Mouse (Mus musculus) limb, embryonic 13.5 days (tissue): ENCODE results near the gene Rbsn. TPM values are rescaled to one million over a fixed set of nuclear protein-coding genes. Genes with fewer than 3 reads are reported as not detected.
A peak's percentile ranks its signal among the peaks of the same experiment; 100 is the strongest.

Experiments
- ATAC-seq: fragments of 200-750 bp; cut with Nextera tagmentation; 2 replicates; pipeline ENCODE4 v1.8.0; 2017; ENCODE audit warnings: low read depth, moderate number of reproducible peaks, moderate TSS enrichment; ENCODE audit not compliant: low FRiP score
- H3K27ac ChIP-seq: fragments of 300-500 bp; sonication (generic); 2 replicates; pipeline ENCODE4 v1.5.1; 2015; ENCODE audit warnings: inconsistent platforms, mild to moderate bottlenecking, moderate library complexity
- H3K27me3 ChIP-seq: fragments of 300-500 bp; sonication (generic); 2 replicates; pipeline ENCODE4 v1.6.1; 2015; ENCODE audit warnings: mild to moderate bottlenecking, inconsistent platforms
- H3K36me3 ChIP-seq: fragments of 300-500 bp; sonication (generic); 2 replicates; pipeline ENCODE4 v1.6.1; 2015; ENCODE audit warnings: inconsistent platforms, mild to moderate bottlenecking, moderate library complexity
- H3K4me1 ChIP-seq: fragments of 300-500 bp; sonication (generic); 2 replicates; pipeline ENCODE4 v1.6.1; 2015; ENCODE audit warnings: inconsistent platforms
- H3K4me2 ChIP-seq: fragments of 300-500 bp; sonication (generic); replicated peaks from 2 replicates; pipeline ENCODE4 v1.6.1; 2015; ENCODE audit warnings: inconsistent platforms, mild to moderate bottlenecking, moderate library complexity
- H3K4me3 ChIP-seq: fragments of 300-500 bp; sonication (generic); 2 replicates; pipeline ENCODE4 v1.5.1; 2015; ENCODE audit warnings: moderate library complexity, mild to moderate bottlenecking, inconsistent platforms
- H3K9ac ChIP-seq: fragments of 300-500 bp; sonication (generic); 2 replicates; pipeline ENCODE4 v1.6.1; 2015; ENCODE audit warnings: mild to moderate bottlenecking, inconsistent platforms
- H3K9me3 ChIP-seq: fragments of 300-500 bp; sonication (generic); 2 replicates; pipeline ENCODE4 v1.6.1; 2016; ENCODE audit warnings: inconsistent platforms
- WGBS: fragments of 180-500 bp; shearing (Covaris S2); methylation state at CpG from one replicate; pipeline ENCODE4 v1.1.7; 2015; 5-methylcytosine and 5-hydroxymethylcytosine counted together
- polyA plus RNA-seq: library from polyadenylated mRNA; unstranded; fragments of >200 nt; fragmentation: Nextera tagmentation; extraction: Ambion mirVana; gene quantifications from 2 replicates; pipeline ENCODE4 v1.2.1, GENCODE M21; 2015

Rbsn gene
- polyA plus RNA-seq, result 30.3 and 32.9 TPM in 2 replicates

- Histone ChIP-seq H3K4me2 (peak within 1 kb of the TSS; percentile 98), H3K9ac (peak within 1 kb of the TSS; percentile 95), H3K27me3 (no peaks in the 10 kb centered on the region), H3K4me1 (peaks cover 11% of the 10 kb centered on the region), H3K9me3 (no peaks in the 10 kb centered on the region), H3K27ac (peak within 1 kb of the TSS; percentile 65; the same call in 1 of the 2 replicates), H3K4me3 (peak within 1 kb of the TSS; percentile 98), H3K36me3 (peaks cover 15% of the 10 kb centered on the region)
- peak; percentile 96 for ATAC-seq
- 11% methylated on average over 35 of the region's 35 CpGs for WGBS
Observed at GRCm38 (mm10) chr6:92214773-92215449, at the start of gene Rbsn. Gene Rbsn, minus strand, starts transcription at chr6:92214925.

DNA sequence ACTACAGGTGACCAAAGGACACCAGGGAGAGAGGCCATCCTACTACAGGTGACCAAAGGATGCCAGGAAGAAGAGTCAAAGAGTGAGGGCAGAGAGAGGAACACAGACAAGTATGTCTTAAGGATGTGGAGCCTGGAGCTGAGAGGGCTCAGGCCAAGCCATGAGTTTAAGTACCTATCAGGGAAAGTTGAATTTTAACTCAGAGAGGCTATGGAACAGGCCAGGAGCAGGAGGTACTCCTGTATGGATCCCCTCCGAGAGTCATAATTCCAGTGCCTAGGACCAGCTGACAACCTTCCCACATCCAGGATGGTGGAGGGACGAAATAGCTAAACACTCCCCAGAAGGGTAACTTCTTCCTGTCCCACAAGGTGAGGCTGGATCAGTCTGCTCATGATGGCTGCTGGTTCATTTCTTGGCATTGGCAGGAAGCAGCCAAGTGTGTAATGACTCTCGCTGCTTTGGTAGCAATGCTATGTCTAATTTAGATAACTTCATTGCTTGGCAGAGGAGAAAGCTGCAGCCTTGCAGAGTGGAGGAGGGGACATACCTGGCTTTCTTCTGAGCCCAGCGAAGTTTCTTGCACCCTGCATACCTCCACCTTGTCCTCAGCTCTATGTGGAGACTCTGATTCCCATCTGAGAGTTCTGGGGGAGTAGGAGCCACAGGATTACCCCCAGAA, 46.6 kb upstream of the Rbsn start:
- 69% methylated on average over 4 of the region's 4 CpGs for WGBS

DNA sequence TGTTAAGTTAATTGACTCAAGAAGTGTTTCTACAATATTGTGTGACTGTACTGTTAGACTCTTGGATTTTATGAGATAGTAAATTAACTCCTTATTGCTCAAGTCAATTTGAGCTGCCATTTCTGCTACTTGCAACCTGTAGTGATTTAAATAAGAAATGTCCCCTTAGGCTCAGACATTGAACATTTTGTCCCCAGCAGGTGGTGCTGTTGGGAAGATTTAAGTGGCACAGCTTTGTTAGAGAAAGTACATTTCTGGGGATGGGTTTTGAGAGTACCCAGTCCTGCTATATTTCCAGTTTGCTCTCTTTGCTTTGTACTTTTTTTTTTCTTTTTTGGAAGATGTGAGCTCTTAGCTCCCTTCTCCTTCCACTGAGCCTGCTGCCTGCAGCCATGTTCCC, 40.6 kb upstream of the Rbsn start:
- no peaks in the 10 kb centered on the region for H3K36me3 ChIP-seq
- no peak overlapping the region for H3K9ac ChIP-seq
- no peak overlapping the region for H3K4me3 ChIP-seq
- H3K27ac ChIP-seq, result no peak overlapping the region
- no peaks in the 10 kb centered on the region for H3K27me3 ChIP-seq
- ATAC-seq, result no peak
- H3K4me2 ChIP-seq, result no peak overlapping the region
- no peaks in the 10 kb centered on the region for H3K4me1 ChIP-seq
- H3K9me3 ChIP-seq, result peaks cover 6% of the 10 kb centered on the region; the same call in 1 of the 2 replicates

More for the DNA sequence above, 46.6 kb upstream of the Rbsn start:
- Histone ChIP-seq H3K27ac (no peak overlapping the region), H3K4me2 (no peak overlapping the region), H3K4me3 (no peak overlapping the region), H3K4me1 (no peaks in the 10 kb centered on the region), H3K36me3 (no peaks in the 10 kb centered on the region), H3K9me3 (no peaks in the 10 kb centered on the region), H3K9ac (no peak overlapping the region), H3K27me3 (no peaks in the 10 kb centered on the region)
- ATAC-seq, result no peak

DNA sequence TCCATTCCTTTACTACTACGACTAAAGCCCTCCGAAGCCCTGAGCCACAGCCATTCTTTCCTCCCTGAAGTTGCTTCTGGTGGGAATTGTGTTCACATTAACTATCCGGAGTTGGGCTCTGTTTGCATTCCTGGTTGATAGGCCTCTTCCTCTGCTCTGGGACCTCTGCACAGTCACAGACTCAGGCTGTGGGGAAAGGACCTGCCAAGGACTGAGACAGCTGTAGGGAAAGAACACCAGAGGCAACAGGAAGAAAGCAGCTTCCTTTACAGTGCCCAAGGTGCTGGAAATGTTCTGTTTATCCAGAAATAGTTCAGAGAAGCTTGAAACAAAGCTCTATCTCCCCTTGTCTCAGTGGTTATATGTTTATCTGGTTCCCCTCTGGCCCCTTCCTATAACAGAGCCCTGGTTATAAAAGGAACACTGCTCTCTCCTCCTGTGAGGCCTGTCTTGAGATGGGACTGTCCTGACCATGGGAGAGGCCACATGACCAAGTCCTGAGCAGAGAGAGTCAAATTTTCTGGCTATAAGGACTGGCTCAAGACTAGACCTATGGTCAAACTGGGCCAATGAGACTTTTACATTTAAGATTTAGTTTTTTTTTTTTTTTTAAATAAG, 38.6 kb upstream of the Rbsn start:
- Histone ChIP-seq H3K4me3 (no peak overlapping the region), H3K4me1 (no peaks in the 10 kb centered on the region), H3K4me2 (no peak overlapping the region), H3K9me3 (peaks cover 6% of the 10 kb centered on the region; the same call in 1 of the 2 replicates), H3K36me3 (no peaks in the 10 kb centered on the region), H3K9ac (no peak overlapping the region), H3K27ac (no peak overlapping the region), H3K27me3 (no peaks in the 10 kb centered on the region)
- ATAC-seq, result no peak
- WGBS, result 59% methylated on average over 3 of the region's 3 CpGs

DNA sequence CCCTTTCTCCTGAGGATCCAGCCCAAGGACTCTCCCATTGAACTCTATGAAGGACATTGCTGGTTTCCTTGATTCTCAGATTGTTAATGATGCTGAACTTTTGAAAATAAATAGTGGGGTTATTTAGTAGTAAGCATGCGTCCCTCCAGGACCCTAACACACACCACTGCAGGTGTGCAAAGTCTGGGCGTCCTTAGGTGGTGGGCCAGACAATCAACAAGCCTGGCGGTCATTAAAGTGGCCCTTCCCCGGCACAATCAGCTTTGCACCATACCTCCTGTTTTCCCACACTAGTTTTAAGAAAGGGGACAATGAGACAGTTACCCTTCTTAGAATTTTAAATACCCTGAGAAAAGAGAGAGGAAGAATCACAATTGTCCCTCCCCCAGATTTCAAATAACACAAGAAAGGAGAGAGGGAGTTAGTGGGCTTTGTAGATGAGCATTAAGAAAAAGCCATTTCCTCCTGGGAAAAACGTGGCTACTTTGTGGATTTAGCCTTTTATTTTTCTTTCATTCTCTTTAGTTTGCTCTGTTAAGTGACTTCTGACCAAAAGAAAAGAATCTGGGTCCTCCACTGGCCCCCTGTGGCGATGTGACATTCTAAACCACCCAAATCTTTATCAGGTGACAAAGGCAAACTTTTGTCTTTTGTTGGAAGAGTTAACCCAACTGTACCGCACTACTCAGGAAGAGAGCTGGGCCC, 32.6 kb upstream of the Rbsn start:
- Histone ChIP-seq H3K27me3 (peaks cover 51% of the 10 kb centered on the region), H3K27ac (no peak overlapping the region), H3K4me2 (no peak overlapping the region), H3K9me3 (no peaks in the 10 kb centered on the region), H3K4me3 (no peak overlapping the region), H3K4me1 (peaks cover 8% of the 10 kb centered on the region; the same call in 1 of the 2 replicates), H3K9ac (no peak overlapping the region), H3K36me3 (no peaks in the 10 kb centered on the region)
- ATAC-seq, result no peak
- 32% methylated on average over 7 of the region's 7 CpGs for WGBS

GRCm38 (mm10) chr6:92246335-92246734, 31.6 kb upstream of the Rbsn start:
- WGBS, result 23% methylated on average over 3 of the region's 3 CpGs
- H3K4me1 ChIP-seq, result peaks cover 8% of the 10 kb centered on the region; the same call in 1 of the 2 replicates
- no peak overlapping the region for H3K9ac ChIP-seq
- H3K4me2 ChIP-seq, result no peak overlapping the region
- H3K27ac ChIP-seq, result no peak overlapping the region
- H3K36me3 ChIP-seq, result no peaks in the 10 kb centered on the region
- no peak overlapping the region for H3K4me3 ChIP-seq
- ATAC-seq, result no peak
- H3K27me3 ChIP-seq, result peaks cover 58% of the 10 kb centered on the region
- no peaks in the 10 kb centered on the region for H3K9me3 ChIP-seq

GRCm38 (mm10) chr6:92244591-92244990, 29.9 kb upstream of the Rbsn start, which contains the start of gene Trh:
Gene Trh, minus strand, starts transcription at chr6:92244650.
- peak within 1 kb of the TSS; percentile 39 for H3K4me3 ChIP-seq
- no peak within 1 kb of the TSS for H3K27ac ChIP-seq
- no peak for ATAC-seq
- peak within 1 kb of the TSS; percentile 67 for H3K4me2 ChIP-seq
- peaks cover 58% of the 10 kb centered on the region for H3K27me3 ChIP-seq
- H3K4me1 ChIP-seq, result peaks cover 8% of the 10 kb centered on the region; the same call in 1 of the 2 replicates
- H3K9me3 ChIP-seq, result no peaks in the 10 kb centered on the region
- H3K9ac ChIP-seq, result peak within 1 kb of the TSS; percentile 57
- 2% methylated on average over 31 of the region's 31 CpGs for WGBS
- H3K36me3 ChIP-seq, result no peaks in the 10 kb centered on the region

- 71% methylated on average over 3 of the region's 3 CpGs for WGBS
- H3K4me3 ChIP-seq, result no peak overlapping the region
- no peaks in the 10 kb centered on the region for H3K36me3 ChIP-seq
- peaks cover 44% of the 10 kb centered on the region for H3K27me3 ChIP-seq
- H3K27ac ChIP-seq, result no peak overlapping the region
- no peak overlapping the region for H3K9ac ChIP-seq
- no peaks in the 10 kb centered on the region for H3K9me3 ChIP-seq
- H3K4me2 ChIP-seq, result no peak overlapping the region
- H3K4me1 ChIP-seq, result peaks cover 8% of the 10 kb centered on the region; the same call in 1 of the 2 replicates
- ATAC-seq, result peak; percentile 81
Observed at GRCm38 (mm10) chr6:92241178-92241906, 26.6 kb upstream of the Rbsn start.

DNA sequence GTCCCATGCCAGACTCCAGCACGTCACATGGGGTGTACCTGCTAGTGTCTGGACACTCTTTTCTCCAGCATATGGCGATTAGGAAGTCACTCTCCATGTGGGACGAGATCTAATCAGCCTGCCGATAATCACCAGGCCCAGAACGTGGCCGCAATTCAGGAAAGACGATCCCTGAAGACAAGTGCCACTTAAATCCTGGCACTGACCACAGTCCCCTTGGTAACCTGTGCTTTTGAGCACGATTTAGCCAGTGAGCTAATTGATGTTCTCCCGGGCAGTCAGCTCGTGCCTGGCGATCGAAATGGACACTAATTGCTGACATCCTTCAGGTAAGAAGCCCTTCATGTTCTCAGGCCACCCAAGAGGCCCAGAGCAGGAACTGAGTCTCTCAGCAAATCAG, 20.3 kb upstream of the Rbsn start:
- Histone ChIP-seq H3K4me1 (no peaks in the 10 kb centered on the region), H3K4me2 (no peak overlapping the region), H3K9me3 (no peaks in the 10 kb centered on the region), H3K27ac (no peak overlapping the region), H3K36me3 (no peaks in the 10 kb centered on the region), H3K4me3 (no peak overlapping the region), H3K27me3 (no peaks in the 10 kb centered on the region), H3K9ac (no peak overlapping the region)
- WGBS, result 50% methylated on average over 12 of the region's 12 CpGs
- ATAC-seq, result no peak

GRCm38 (mm10) chr6:92231762-92232161, 17.0 kb upstream of the Rbsn start:
- no peak overlapping the region for H3K4me2 ChIP-seq
- H3K9ac ChIP-seq, result no peak overlapping the region
- H3K9me3 ChIP-seq, result no peaks in the 10 kb centered on the region
- 65% methylated on average over 4 of the region's 4 CpGs for WGBS
- no peaks in the 10 kb centered on the region for H3K4me1 ChIP-seq
- H3K36me3 ChIP-seq, result no peaks in the 10 kb centered on the region
- no peak for ATAC-seq
- no peak overlapping the region for H3K27ac ChIP-seq
- H3K4me3 ChIP-seq, result no peak overlapping the region
- H3K27me3 ChIP-seq, result no peaks in the 10 kb centered on the region

DNA sequence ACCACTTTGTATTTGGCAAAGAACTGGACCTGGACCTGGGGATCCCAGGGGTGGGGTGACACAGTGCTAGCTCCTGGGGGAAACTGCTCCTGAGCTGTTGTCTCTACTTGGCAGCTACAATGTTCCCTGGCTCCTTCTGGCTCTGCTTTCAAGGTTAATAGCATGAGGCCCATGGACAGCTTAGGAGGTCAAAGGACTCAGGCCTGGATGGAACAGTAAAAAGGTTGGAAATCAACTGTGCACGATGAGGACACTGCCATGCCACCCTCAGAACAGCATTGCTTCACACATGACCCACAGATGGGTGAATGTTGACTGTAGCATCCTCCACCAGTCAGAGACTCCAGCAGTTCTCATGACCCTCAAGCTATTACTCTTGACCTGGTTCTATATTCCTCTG, 16.6 kb upstream of the Rbsn start:
- WGBS, result 75% methylated on average over 1 of the region's 1 CpGs
- no peak overlapping the region for H3K4me3 ChIP-seq
- no peak for ATAC-seq
- no peaks in the 10 kb centered on the region for H3K27me3 ChIP-seq
- H3K4me2 ChIP-seq, result no peak overlapping the region
- H3K27ac ChIP-seq, result no peak overlapping the region
- no peak overlapping the region for H3K9ac ChIP-seq
- no peaks in the 10 kb centered on the region for H3K36me3 ChIP-seq
- H3K9me3 ChIP-seq, result no peaks in the 10 kb centered on the region
- no peaks in the 10 kb centered on the region for H3K4me1 ChIP-seq
